ENCODE assay signal across 9 mouse cellular contexts in genomic region chr15:99668881-99669280, GRCm38 (mm10). TPM values are rescaled to one million over a fixed set of nuclear protein-coding genes. Genes with fewer than 3 reads are reported as not detected.
DNase-seq lines count a peak whose midpoint lies in the region; ATAC-seq and TF ChIP-seq lines count a peak whose summit lies in the region.
"Had no signal": no experiment of that assay in that cellular context is flagged by ENCODE, and none has a peak within 500 bp of the region (broad histone marks: within the 10 kb centered on the region; RNA-seq: fewer than 3 reads in every experiment).

No protein-coding gene starts in this region.

- peak; percentile 100; the same call in 1 of the 2 replicates for TF ChIP-seq CTCF in heart, adult 2 months (IDR thresholded peaks at IDR 0.05)
- TF ChIP-seq CTCF in liver, postnatal 0 days (IDR thresholded peaks at IDR 0.05; ENCODE audit: low read depth) = peak; percentile 97

- DNase-seq in A20 (ENCODE audit: low read depth, low spot score) = peak; percentile 76
- DNase-seq in adrenal gland, adult 2 months = peak; percentile 79
- DNase-seq in embryonic facial prominence, embryonic 11.5 days (ENCODE audit: low spot score) = peak; percentile 89
- peak; percentile 71 to 77 for DNase-seq in heart, adult 2 months
- peak; percentile 88 for DNase-seq in kidney, postnatal 10 days
- DNase-seq in liver, postnatal 0 days = peak; percentile 79
- peak; percentile 41 to 42 for DNase-seq in thymus, adult 18-20 months

- no peaks in the 10 kb centered on the region for H3K36me3 ChIP-seq in embryonic facial prominence, embryonic 11.5 days (replicated peaks; ENCODE audit: control insufficient read depth, insufficient read depth, low read depth, low read length)
- H3K36me3 ChIP-seq in heart, adult 2 months (ENCODE audit: control insufficient read depth, insufficient read depth, low read length) = no peaks in the 10 kb centered on the region
- no peaks in the 10 kb centered on the region for H3K36me3 ChIP-seq in liver, postnatal 0 days (replicated peaks; ENCODE audit: insufficient read depth, low read length)
- H3K36me3 ChIP-seq in neural tube, embryonic 15.5 days = no peaks in the 10 kb centered on the region

- H3K79me2 ChIP-seq in heart, adult 2 months (replicated peaks; ENCODE audit: control insufficient read depth, insufficient read depth, low read length) = no peaks in the 10 kb centered on the region

- no peak overlapping the region for H3K4me2 ChIP-seq in embryonic facial prominence, embryonic 11.5 days (ENCODE audit: low read depth, low read length)
- no peak overlapping the region for H3K4me2 ChIP-seq in liver, postnatal 0 days (ENCODE audit: low read depth, low read length)
- H3K4me2 ChIP-seq in neural tube, embryonic 15.5 days = peak overlapping the region; percentile 80

- no peak for TF ChIP-seq POLR2A in heart, adult 2 months (IDR thresholded peaks at IDR 0.05; ENCODE audit: insufficient read depth, low read depth, low read length)

- 1% methylated on average over 12 of the region's 12 CpGs for WGBS in embryonic facial prominence, embryonic 11.5 days
- WGBS in heart, adult 2 months = 4% methylated on average over 12 of the region's 12 CpGs
- 4% methylated on average over 12 of the region's 12 CpGs for WGBS in liver, postnatal 0 days (ENCODE audit: insufficient replicate concordance)
- WGBS in neural tube, embryonic 15.5 days = 2% methylated on average over 12 of the region's 12 CpGs

- intact Hi-C loops in heart, adult 2 months (cut with DNase I) = loop anchor here (1.0 to 5.0 kb wide), 3 partner anchors 37 to 172 kb away; no protein-coding TSS in a partner anchor

- no peak overlapping the region for H3K9ac ChIP-seq in embryonic facial prominence, embryonic 11.5 days (replicated peaks; ENCODE audit: low read length)
- no peak overlapping the region for H3K9ac ChIP-seq in heart, adult 2 months (ENCODE audit: low read depth, low read length)
- no peak overlapping the region for H3K9ac ChIP-seq in liver, postnatal 0 days (replicated peaks)
- no peak overlapping the region for H3K9ac ChIP-seq in neural tube, embryonic 15.5 days (replicated peaks)

- peaks cover 45% of the 10 kb centered on the region for H3K27me3 ChIP-seq in embryonic facial prominence, embryonic 11.5 days (ENCODE audit: control insufficient read depth, insufficient read depth, low read length)
- H3K27me3 ChIP-seq in heart, adult 2 months (ENCODE audit: control insufficient read depth, insufficient read depth, low read length) = peaks cover 20% of the 10 kb centered on the region
- peaks cover 85% of the 10 kb centered on the region for H3K27me3 ChIP-seq in liver, postnatal 0 days (ENCODE audit: insufficient read depth, low read length)
- H3K27me3 ChIP-seq in neural tube, embryonic 15.5 days (replicated peaks) = no peaks in the 10 kb centered on the region

- TF ChIP-seq EP300 in heart, adult 2 months (IDR thresholded peaks at IDR 0.05; ENCODE audit: insufficient read depth, low read depth, low read length) = peak; percentile 78
- TF ChIP-seq EP300 in liver, postnatal 0 days (IDR thresholded peaks at IDR 0.05; ENCODE audit: low read depth) = no peak

- peaks cover 7% of the 10 kb centered on the region for H3K4me1 ChIP-seq in embryonic facial prominence, embryonic 11.5 days (ENCODE audit: control insufficient read depth, insufficient read depth, low read length)
- peaks cover 5% of the 10 kb centered on the region; the same call in 1 of the 2 replicates for H3K4me1 ChIP-seq in heart, adult 2 months (ENCODE audit: control insufficient read depth, insufficient read depth, low read length)
- H3K4me1 ChIP-seq in liver, postnatal 0 days (ENCODE audit: insufficient read depth) = peaks cover 18% of the 10 kb centered on the region
- H3K4me1 ChIP-seq in neural tube, embryonic 15.5 days = peaks cover 80% of the 10 kb centered on the region

- H3K4me3 ChIP-seq in embryonic facial prominence, embryonic 11.5 days (ENCODE audit: low read depth, low read length) = no peak overlapping the region
- H3K4me3 ChIP-seq in heart, adult 2 months = no peak overlapping the region
- no peak overlapping the region for H3K4me3 ChIP-seq in liver, postnatal 0 days (ENCODE audit: low read depth, low read length)
- H3K4me3 ChIP-seq in neural tube, embryonic 15.5 days (replicated peaks) = peak overlapping the region; percentile 2; the same call in 1 of the 2 replicates

- no peak for ATAC-seq in embryonic facial prominence, embryonic 11.5 days (replicated peaks; ENCODE audit: insufficient number of reproducible peaks, low FRiP score, low TSS enrichment, low read depth)
- no peak for ATAC-seq in liver, postnatal 0 days
- no peak for ATAC-seq in neural tube, embryonic 15.5 days (ENCODE audit: low FRiP score)

- H3K9me3 ChIP-seq in embryonic facial prominence, embryonic 11.5 days (replicated peaks; ENCODE audit: control insufficient read depth, low read length) = no peaks in the 10 kb centered on the region
- 0 out of 2 replicates have a peak, but pooled peaks cover 2% of the 10 kb centered on the region for H3K9me3 ChIP-seq in liver, postnatal 0 days (ENCODE audit: low read length)
- no peaks in the 10 kb centered on the region for H3K9me3 ChIP-seq in neural tube, embryonic 15.5 days (replicated peaks)

- no peak overlapping the region for H3K27ac ChIP-seq in embryonic facial prominence, embryonic 11.5 days (replicated peaks; ENCODE audit: low read depth, low read length)
- H3K27ac ChIP-seq in heart, adult 2 months = no peak overlapping the region
- no peak overlapping the region for H3K27ac ChIP-seq in liver, postnatal 0 days (ENCODE audit: low read depth)
- H3K27ac ChIP-seq in neural tube, embryonic 15.5 days (replicated peaks) = peak overlapping the region; percentile 94

RNA-seq across cellular contexts. Expression of gene Asic1, which starts 1.3 kb away (rescaled TPM):
- total RNA-seq in adrenal gland, adult 2 months (2021) = under 1 TPM; 0.59 to 0.72 TPM
- 0.37 and 0.71 TPM in 2 replicates for polyA plus RNA-seq in adrenal gland, adult 2 months (2012; rRNA removed)
- 2.6 and 4.1 TPM in 2 replicates for polyA plus RNA-seq in embryonic facial prominence, embryonic 11.5 days (2014; fragmentation: Nextera tagmentation; extraction: Ambion mirVana)
- total RNA-seq in heart, adult 2 months (2021) = under 1 TPM; 0.42 to 0.50 TPM
- 1.3 TPM in 2 replicates for polyA plus RNA-seq in heart, adult 2 months (2012; rRNA removed)
- 0.38 and 0.54 TPM in 2 replicates for polyA plus RNA-seq in liver, postnatal 0 days (2015; fragmentation: Nextera tagmentation; extraction: Ambion mirVana)
- 59.3 and 68.9 TPM in 2 replicates for polyA plus RNA-seq in neural tube, embryonic 15.5 days (2015; fragmentation: Nextera tagmentation; extraction: Ambion mirVana)

RNA-seq across cellular contexts. Expression of gene Racgap1, which starts 17.4 kb away (rescaled TPM):
- 1 to 10 TPM; 2.8 to 3.7 TPM for total RNA-seq in adrenal gland, adult 2 months (2021)
- 2.6 and 2.7 TPM in 2 replicates for polyA plus RNA-seq in adrenal gland, adult 2 months (2012; rRNA removed)
- polyA plus RNA-seq in embryonic facial prominence, embryonic 11.5 days (2014; fragmentation: Nextera tagmentation; extraction: Ambion mirVana) = 147 and 152 TPM in 2 replicates
- total RNA-seq in heart, adult 2 months (2021) = 1 to 10 TPM; 1.5 to 1.9 TPM
- 1.6 and 2.0 TPM in 2 replicates for polyA plus RNA-seq in heart, adult 2 months (2012; rRNA removed)
- polyA plus RNA-seq in liver, postnatal 0 days (2015; fragmentation: Nextera tagmentation; extraction: Ambion mirVana) = 28.6 and 31.9 TPM in 2 replicates
- polyA plus RNA-seq in neural tube, embryonic 15.5 days (2015; fragmentation: Nextera tagmentation; extraction: Ambion mirVana) = 59.4 and 84.9 TPM in 2 replicates

RNA-seq across cellular contexts. Expression of gene Smarcd1, which starts 33.0 kb away (rescaled TPM):
- total RNA-seq in adrenal gland, adult 2 months (2021) = 10 to 100 TPM; 37.6 to 53.6 TPM
- 74.6 and 76.9 TPM in 2 replicates for polyA plus RNA-seq in adrenal gland, adult 2 months (2012; rRNA removed)
- 66.8 and 81.1 TPM in 2 replicates for polyA plus RNA-seq in embryonic facial prominence, embryonic 11.5 days (2014; fragmentation: Nextera tagmentation; extraction: Ambion mirVana)
- 10 to 100 TPM; 20.1 to 20.6 TPM for total RNA-seq in heart, adult 2 months (2021)
- 39.0 and 58.0 TPM in 2 replicates for polyA plus RNA-seq in heart, adult 2 months (2012; rRNA removed)
- polyA plus RNA-seq in liver, postnatal 0 days (2015; fragmentation: Nextera tagmentation; extraction: Ambion mirVana) = 4.7 and 5.3 TPM in 2 replicates
- polyA plus RNA-seq in neural tube, embryonic 15.5 days (2015; fragmentation: Nextera tagmentation; extraction: Ambion mirVana) = 80.2 and 91.5 TPM in 2 replicates

RNA-seq across cellular contexts. Expression of gene Gm17349, which starts 36.4 kb away (rescaled TPM):
- total RNA-seq in adrenal gland, adult 2 months (2021) = 10 to 100 TPM; 22.1 to 33.4 TPM
- polyA plus RNA-seq in adrenal gland, adult 2 months (2012; rRNA removed) = 111 and 156 TPM in 2 replicates
- polyA plus RNA-seq in embryonic facial prominence, embryonic 11.5 days (2014; fragmentation: Nextera tagmentation; extraction: Ambion mirVana) = not detected in 2 replicates
- 1 to 10 TPM; 3.7 to 4.1 TPM for total RNA-seq in heart, adult 2 months (2021)
- not detected in 2 replicates for polyA plus RNA-seq in heart, adult 2 months (2012; rRNA removed)
- polyA plus RNA-seq in liver, postnatal 0 days (2015; fragmentation: Nextera tagmentation; extraction: Ambion mirVana) = 1.3 and 2.9 TPM in 2 replicates
- polyA plus RNA-seq in neural tube, embryonic 15.5 days (2015; fragmentation: Nextera tagmentation; extraction: Ambion mirVana) = not detected in 2 replicates
- polyA plus RNA-seq: stomach, embryonic 14.5 days had no signal

RNA-seq across cellular contexts. Expression of gene Gpd1, which starts 48.4 kb away (rescaled TPM):
- 1,000 to 10,000 TPM; 1,060 to 1,239 TPM for total RNA-seq in adrenal gland, adult 2 months (2021)
- polyA plus RNA-seq in adrenal gland, adult 2 months (2012; rRNA removed) = 708 and 828 TPM in 2 replicates
- 0.10 and 0.18 TPM in 2 replicates for polyA plus RNA-seq in embryonic facial prominence, embryonic 11.5 days (2014; fragmentation: Nextera tagmentation; extraction: Ambion mirVana)
- 10 to 100 TPM; 51.4 to 64.6 TPM for total RNA-seq in heart, adult 2 months (2021)
- polyA plus RNA-seq in heart, adult 2 months (2012; rRNA removed) = 125 and 177 TPM in 2 replicates
- 147 and 150 TPM in 2 replicates for polyA plus RNA-seq in liver, postnatal 0 days (2015; fragmentation: Nextera tagmentation; extraction: Ambion mirVana)
- polyA plus RNA-seq in neural tube, embryonic 15.5 days (2015; fragmentation: Nextera tagmentation; extraction: Ambion mirVana) = 4.5 and 5.2 TPM in 2 replicates

Comparison
In these comparisons a context has a peak if more than half of its experiments do, and no peak if none do; other contexts are left out.
1. RNA of gene Asic1, which starts 1.3 kb away (polyA plus RNA-seq): 59.3 to 68.9 TPM in neural tube, embryonic 15.5 days; 2.6 to 4.1 TPM in embryonic facial prominence, embryonic 11.5 days, 1.3 TPM in heart, adult 2 months, 0.38 to 0.54 TPM in liver, postnatal 0 days and 0.37 to 0.71 TPM in adrenal gland, adult 2 months; every median in the first group is over 10 times any median in the second.
2. Peak in every context shown above with its lines, with median percentiles within 50 percentile points of each other: DNase-seq.